21 mouse cellular contexts compared by ENCODE assay signal in the genomic region with DNA sequence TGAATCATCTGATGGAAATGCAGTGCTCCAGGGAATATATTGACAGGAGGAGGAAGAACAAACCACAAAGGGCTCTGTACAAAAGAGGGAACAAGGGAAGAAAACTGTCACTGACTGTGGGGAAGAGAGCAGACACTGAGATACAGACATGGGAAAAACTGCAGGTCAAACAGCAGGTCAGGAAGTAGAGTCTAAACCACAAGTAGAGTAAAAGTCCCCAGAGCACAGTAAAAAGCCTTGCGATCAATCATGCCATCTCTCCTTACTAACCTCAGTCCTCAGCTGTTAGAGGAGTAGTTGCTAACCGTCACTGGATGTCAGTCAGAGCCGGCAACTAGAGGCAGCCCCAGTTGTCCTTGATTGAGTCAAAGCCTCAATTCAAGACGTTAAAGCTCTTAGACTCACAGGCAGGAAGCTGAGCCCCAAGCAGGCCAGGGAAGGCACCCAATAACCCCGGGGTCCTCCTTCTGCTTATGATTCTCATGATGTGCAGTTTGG. TPM values are rescaled to one million over a fixed set of nuclear protein-coding genes. Genes with fewer than 3 reads are reported as not detected.
DNase-seq lines count a peak whose midpoint lies in the region; ATAC-seq lines count a peak whose summit lies in the region.
"Had no signal": no experiment of that assay in that cellular context is flagged by ENCODE, and none has a peak within 500 bp of the region (broad histone marks: within the 10 kb centered on the region; RNA-seq: fewer than 3 reads in every experiment).

No protein-coding gene starts in this region.

- H3K36me3 ChIP-seq in splenic B cell, adult 2 months (ENCODE audit: control insufficient read depth, insufficient read depth, low read length, poor library complexity, severe bottlenecking), result no peaks in the 10 kb centered on the region
- H3K36me3 ChIP-seq: embryonic facial prominence, embryonic 15.5 days; forebrain, embryonic 15.5 days; heart, embryonic 10.5 days; hindbrain, embryonic 10.5 days; intestine, embryonic 15.5 days had no signal

- ATAC-seq in common myeloid progenitor, adult 5-6 weeks (replicated peaks; ENCODE audit: low read depth, poor library complexity, severe bottlenecking), result peak; percentile 32; the same call in 1 of the 2 replicates
- no peak for ATAC-seq in activated CD4-positive, CD25-positive, alpha-beta regulatory T cell, adult 4 months
- ATAC-seq: forebrain, embryonic 15.5 days; intestine, embryonic 15.5 days had no signal

- H3K27me3 ChIP-seq in splenic B cell, adult 2 months (ENCODE audit: control insufficient read depth, insufficient read depth, low read length, poor library complexity, severe bottlenecking), result no peaks in the 10 kb centered on the region
- H3K27me3 ChIP-seq: embryonic facial prominence, embryonic 15.5 days; intestine, embryonic 15.5 days had no signal

- peak; percentile 74 for DNase-seq in 3T3-L1 (ENCODE audit: low read depth, low spot score)
- DNase-seq in B cell, adult 2 months, result peak; percentile 4 to 6
- peak; percentile 10 for DNase-seq in splenic B cell, adult 2 months (ENCODE audit: low read depth, low spot score)
- DNase-seq in spleen, adult 18-20 months, result no peak
- DNase-seq: adrenal gland, postnatal 14 days; cerebellum, adult 11-12 months; cerebellum, adult 9-11 months; embryo, embryonic 11 days; gastrocnemius, postnatal 36 days; heart, adult 18-20 months; heart, postnatal 10 days had no signal

RNA-seq across cellular contexts. Expression of a gene that starts 49.0 kb away (rescaled TPM):
- not detected in 2 replicates for total RNA-seq in common myeloid progenitor, adult 5-6 weeks (2017)
- polyA plus RNA-seq in activated CD4-positive, CD25-positive, alpha-beta regulatory T cell, adult 4 months (2017; shearing (Covaris generic)), result under 1 TPM in 1 of 2 experiments, not detected in 1; 0.36 TPM
- total RNA-seq: adrenal gland, postnatal 14 days; ES-E14 had no signal
- polyA plus RNA-seq: forebrain, embryonic 11.5 days; heart, embryonic 10.5 days; heart, embryonic 14.5 days; intestine, embryonic 15.5 days had no signal

RNA-seq across cellular contexts. Expression of a gene that starts 58.8 kb away (rescaled TPM):
- total RNA-seq in common myeloid progenitor, adult 5-6 weeks (2017), result not detected in 2 replicates
- polyA plus RNA-seq in activated CD4-positive, CD25-positive, alpha-beta regulatory T cell, adult 4 months (2017; shearing (Covaris generic)), result not detected
- total RNA-seq: heart, adult 18-20 months; heart, postnatal 10 days had no signal
- polyA plus RNA-seq: heart, embryonic 14.5 days had no signal

Comparison
In these comparisons a context has a peak if more than half of its experiments do, and no peak if none do; other contexts are left out.
1. DNase-seq: peak in 3T3-L1 (single experiment), B cell, adult 2 months (2 of 2) and splenic B cell, adult 2 months (single experiment); none in spleen, adult 18-20 months (0 of 2).